Mouse (Mus musculus): ENCODE results near the gene Il1r2. TPM values are rescaled to one million over a fixed set of nuclear protein-coding genes. Genes with fewer than 3 reads are reported as not detected.

Gene Il1r2
- polyA plus RNA-seq, 1 experiment = 0.83 TPM

- no peaks in the 10 kb centered on the region; the same call in 1 of the 2 replicates for H3K4me1 ChIP-seq (ENCODE audit: control insufficient read depth, insufficient read depth, low read length)
Measured at GRCm38 (mm10) chr1:40085403-40086182, 11.7 kb downstream of the Il1r2 start.

GRCm38 (mm10) chr1:40091160-40091559 is 17.3 kb downstream of the Il1r2 start:
- Histone ChIP-seq H3K4me3 (ENCODE audit: insufficient read depth, low read length) (no peak overlapping the region), H3K27ac (ENCODE audit: insufficient read depth, low read length) (no peak overlapping the region), H3K4me1 (ENCODE audit: control insufficient read depth, insufficient read depth, low read length) (no peaks in the 10 kb centered on the region; the same call in none of the 2 replicates)
- TF ChIP-seq POLR2A (IDR thresholded peaks at IDR 0.05; ENCODE audit: low read depth, low read length) (no peak), CTCF (IDR thresholded peaks at IDR 0.05; ENCODE audit: borderline replicate concordance, insufficient read depth, low read length) (no peak)

More at GRCm38 (mm10) chr1:40085403-40086182, 11.7 kb downstream of the Il1r2 start:
- Histone ChIP-seq H3K4me3 (ENCODE audit: insufficient read depth, low read length) (peak overlapping the region; percentile 21), H3K27ac (ENCODE audit: insufficient read depth, low read length) (no peak overlapping the region)
- TF ChIP-seq POLR2A (IDR thresholded peaks at IDR 0.05; ENCODE audit: low read depth, low read length) (no peak), CTCF (IDR thresholded peaks at IDR 0.05; ENCODE audit: borderline replicate concordance, insufficient read depth, low read length) (no peak)

GRCm38 (mm10) chr1:40092541-40092940 is 18.7 kb downstream of the Il1r2 start:
- TF ChIP-seq POLR2A (IDR thresholded peaks at IDR 0.05; ENCODE audit: low read depth, low read length) (no peak), CTCF (IDR thresholded peaks at IDR 0.05; ENCODE audit: borderline replicate concordance, insufficient read depth, low read length) (no peak)
- no peak overlapping the region for H3K27ac ChIP-seq (ENCODE audit: insufficient read depth, low read length)
- no peak overlapping the region for H3K4me3 ChIP-seq (ENCODE audit: insufficient read depth, low read length)
- H3K4me1 ChIP-seq (ENCODE audit: control insufficient read depth, insufficient read depth, low read length) = no peaks in the 10 kb centered on the region; the same call in none of the 2 replicates

GRCm38 (mm10) chr1:40094601-40095304 is 20.9 kb downstream of the Il1r2 start:
- Histone ChIP-seq H3K4me3 (ENCODE audit: insufficient read depth, low read length) (no peak overlapping the region), H3K4me1 (ENCODE audit: control insufficient read depth, insufficient read depth, low read length) (no peaks in the 10 kb centered on the region; the same call in 1 of the 2 replicates), H3K27ac (ENCODE audit: insufficient read depth, low read length) (peak overlapping the region; percentile 72; the same call in 1 of the 2 replicates)
- TF ChIP-seq CTCF (IDR thresholded peaks at IDR 0.05; ENCODE audit: borderline replicate concordance, insufficient read depth, low read length) = no peak
- TF ChIP-seq POLR2A (IDR thresholded peaks at IDR 0.05; ENCODE audit: low read depth, low read length) = no peak

GRCm38 (mm10) chr1:40095585-40095984 is 21.7 kb downstream of the Il1r2 start:
- no peak overlapping the region for H3K4me3 ChIP-seq (ENCODE audit: insufficient read depth, low read length)
- no peak overlapping the region for H3K27ac ChIP-seq (ENCODE audit: insufficient read depth, low read length)
- no peaks in the 10 kb centered on the region; the same call in 1 of the 2 replicates for H3K4me1 ChIP-seq (ENCODE audit: control insufficient read depth, insufficient read depth, low read length)
- no peak for TF ChIP-seq POLR2A (IDR thresholded peaks at IDR 0.05; ENCODE audit: low read depth, low read length)
- no peak for TF ChIP-seq CTCF (IDR thresholded peaks at IDR 0.05; ENCODE audit: borderline replicate concordance, insufficient read depth, low read length)

GRCm38 (mm10) chr1:40106306-40106705 is 32.4 kb downstream of the Il1r2 start:
- Histone ChIP-seq H3K4me3 (ENCODE audit: insufficient read depth, low read length) (no peak overlapping the region), H3K27ac (ENCODE audit: insufficient read depth, low read length) (no peak overlapping the region), H3K4me1 (ENCODE audit: control insufficient read depth, insufficient read depth, low read length) (peaks cover 4% of the 10 kb centered on the region; the same call in 1 of the 2 replicates)
- TF ChIP-seq POLR2A (IDR thresholded peaks at IDR 0.05; ENCODE audit: low read depth, low read length) (no peak), CTCF (IDR thresholded peaks at IDR 0.05; ENCODE audit: borderline replicate concordance, insufficient read depth, low read length) (no peak)

GRCm38 (mm10) chr1:40106719-40107118 is 32.8 kb downstream of the Il1r2 start:
- H3K27ac ChIP-seq (ENCODE audit: insufficient read depth, low read length) = peak overlapping the region; percentile 9; the same call in 1 of the 2 replicates
- H3K4me1 ChIP-seq (ENCODE audit: control insufficient read depth, insufficient read depth, low read length) = peaks cover 4% of the 10 kb centered on the region; the same call in 1 of the 2 replicates
- no peak for TF ChIP-seq CTCF (IDR thresholded peaks at IDR 0.05; ENCODE audit: borderline replicate concordance, insufficient read depth, low read length)
- no peak for TF ChIP-seq POLR2A (IDR thresholded peaks at IDR 0.05; ENCODE audit: low read depth, low read length)
- no peak overlapping the region for H3K4me3 ChIP-seq (ENCODE audit: insufficient read depth, low read length)

GRCm38 (mm10) chr1:40107971-40108749 is 34.3 kb downstream of the Il1r2 start:
- TF ChIP-seq POLR2A (IDR thresholded peaks at IDR 0.05; ENCODE audit: low read depth, low read length) (no peak), CTCF (IDR thresholded peaks at IDR 0.05; ENCODE audit: borderline replicate concordance, insufficient read depth, low read length) (no peak)
- Histone ChIP-seq H3K4me1 (ENCODE audit: control insufficient read depth, insufficient read depth, low read length) (peaks cover 4% of the 10 kb centered on the region; the same call in 1 of the 2 replicates), H3K4me3 (ENCODE audit: insufficient read depth, low read length) (no peak overlapping the region), H3K27ac (ENCODE audit: insufficient read depth, low read length) (no peak overlapping the region)

GRCm38 (mm10) chr1:40109736-40110135 is 35.9 kb downstream of the Il1r2 start:
- no peak overlapping the region for H3K27ac ChIP-seq (ENCODE audit: insufficient read depth, low read length)
- H3K4me1 ChIP-seq (ENCODE audit: control insufficient read depth, insufficient read depth, low read length) = peaks cover 4% of the 10 kb centered on the region; the same call in 1 of the 2 replicates
- TF ChIP-seq POLR2A (IDR thresholded peaks at IDR 0.05; ENCODE audit: low read depth, low read length) (no peak), CTCF (IDR thresholded peaks at IDR 0.05; ENCODE audit: borderline replicate concordance, insufficient read depth, low read length) (no peak)
- H3K4me3 ChIP-seq (ENCODE audit: insufficient read depth, low read length) = no peak overlapping the region

All from embryonic fibroblast, embryonic 13.5 days (primary cell).